Mouse (Mus musculus) CD4-positive, CD25-positive, alpha-beta regulatory T cell, adult 4 months (primary cell): ENCODE measurements around the gene Nat8f6. TPM values are rescaled to one million over a fixed set of nuclear protein-coding genes. Genes with fewer than 3 reads are reported as not detected.
"Not testable (repeated sequence)": the region's sequence is repeated elsewhere in the genome, so short reads cannot be mapped to it uniquely, and the experiment has no call there.

ENCODE experiments used
- ATAC-seq: one replicate; pipeline ENCODE4 v1.8.0; 2017
- polyA plus RNA-seq, 2 experiments: library from polyadenylated mRNA; unstranded; fragments of 100-300 nt; shearing (Covaris generic); gene quantifications; one replicate each; pipeline ENCODE4 v1.2.1; 2017

Nat8f6 gene
- not detected for polyA plus RNA-seq

DNA sequence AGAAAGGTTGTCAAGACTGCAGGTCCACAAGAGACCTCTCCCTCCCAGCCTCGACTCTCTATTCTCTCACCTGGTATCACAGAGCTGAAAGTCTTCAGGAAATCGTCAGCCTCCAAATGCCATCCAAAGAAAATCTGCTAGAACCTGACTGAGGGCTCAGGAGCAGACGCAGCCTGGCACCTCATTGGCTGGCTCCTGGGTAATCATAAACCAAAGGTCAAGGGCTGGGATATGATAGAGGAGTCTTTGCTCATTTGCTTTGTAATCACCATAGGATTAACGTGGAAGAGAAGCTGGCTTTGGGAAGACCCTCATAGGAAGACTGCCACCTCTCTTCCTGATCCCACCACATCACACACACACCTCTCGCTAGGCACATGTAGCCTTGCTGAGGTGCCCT lies at the start of gene Nat8f6, which contains the start of gene Nat8f5:
Nat8f6 (minus strand) TSS at position 118 of the 400 bp plus-strand sequence.
Nat8f5 (minus strand) TSS at position 136 of the 400 bp plus-strand sequence.
- ATAC-seq: no peak

GRCm38 (mm10) chr6:85869006-85869405 lies 48.3 kb upstream of the Nat8f6 start, which contains the start of gene Nat8f2:
TSS of gene Nat8f2 (minus strand) at chr6:85869158.
- not testable (repeated sequence) for ATAC-seq

DNA sequence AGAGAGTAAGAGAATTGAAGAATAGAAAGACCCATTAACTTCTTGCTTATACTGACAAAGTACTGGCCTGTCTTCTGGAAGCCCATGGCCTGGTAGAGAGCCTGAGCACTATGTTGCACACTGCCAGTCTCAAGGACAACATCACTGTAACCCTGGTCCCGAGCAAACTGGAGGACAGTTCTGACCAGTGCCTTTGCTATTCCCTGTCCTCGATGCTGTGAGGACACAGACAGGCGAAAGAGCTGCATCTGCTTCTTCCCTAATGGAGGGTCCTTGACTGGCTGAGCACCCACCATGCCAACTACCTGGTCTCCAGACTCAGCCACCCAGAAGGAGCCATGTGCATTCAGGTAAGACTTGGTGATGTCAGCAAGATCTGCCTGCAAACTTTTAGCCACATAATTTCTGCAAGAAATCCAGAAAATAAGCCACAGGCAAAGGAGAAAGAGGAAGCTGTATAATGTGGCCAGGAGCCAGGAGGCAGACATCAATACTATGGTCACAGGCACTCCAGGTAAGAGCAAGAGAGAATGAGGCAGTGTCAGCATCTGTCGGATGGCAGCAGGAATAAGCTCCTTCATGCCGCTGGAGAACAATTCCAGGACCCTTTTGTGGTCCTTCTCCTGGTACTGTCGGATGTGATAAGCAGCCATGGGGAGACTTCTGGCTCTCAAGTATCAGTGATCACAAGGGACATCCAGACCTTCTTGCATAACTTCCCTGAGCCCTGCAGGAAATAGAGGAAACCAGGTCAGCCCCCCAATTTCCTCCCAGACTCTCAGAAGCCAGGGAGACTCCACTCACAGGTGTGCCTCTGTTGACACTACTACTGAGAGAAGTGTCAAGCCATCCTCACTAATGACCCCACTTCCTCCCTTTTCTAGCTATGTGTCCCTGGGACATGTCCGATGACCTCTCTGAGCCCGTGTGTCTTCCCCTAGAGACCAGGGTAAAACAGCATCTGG lies 47.3 kb upstream of the Nat8f6 start:
- ATAC-seq: no peak

DNA sequence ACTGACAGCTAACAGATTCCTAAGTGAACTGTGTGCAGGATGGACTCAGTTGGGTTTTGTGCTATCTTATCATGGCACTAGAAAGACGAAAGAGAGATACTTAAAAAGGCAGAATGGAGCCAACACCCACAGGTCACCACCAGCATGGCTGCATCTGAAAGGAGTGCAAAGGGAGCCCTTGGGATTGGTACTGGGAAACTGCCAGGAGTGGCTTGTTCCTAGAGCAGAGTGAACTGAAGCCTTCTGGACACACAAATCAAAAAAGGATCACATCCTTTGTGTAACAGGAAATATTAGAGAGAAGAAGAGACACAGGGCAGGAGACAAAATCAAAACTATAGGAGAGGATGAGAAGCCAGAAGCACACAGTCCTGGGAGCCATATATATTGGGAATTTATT lies 46.2 kb upstream of the Nat8f6 start:
- not testable (repeated sequence) for ATAC-seq

DNA sequence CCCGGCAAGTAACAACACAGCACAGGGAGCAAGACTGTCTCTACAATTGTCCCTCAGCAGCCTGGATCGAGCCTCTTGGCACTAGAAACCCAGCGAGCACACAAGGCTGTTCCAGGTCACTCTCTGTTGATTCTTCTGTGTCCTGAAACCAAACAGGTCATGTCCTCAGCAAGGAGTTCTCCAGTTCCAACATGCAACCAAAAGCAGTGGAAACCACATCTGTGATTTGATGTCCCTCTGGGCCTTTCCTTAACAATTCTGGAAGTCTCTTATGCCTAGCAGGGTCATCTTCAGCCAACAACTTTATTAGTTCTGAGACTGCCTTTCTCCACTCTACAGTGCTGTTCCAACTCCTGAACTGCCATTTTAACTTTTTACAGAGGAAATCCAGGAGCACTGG lies 45.4 kb upstream of the Nat8f6 start:
- ATAC-seq: not testable (repeated sequence)

GRCm38 (mm10) chr6:85864900-85865639 lies 44.3 kb upstream of the Nat8f6 start:
- not testable (repeated sequence) for ATAC-seq

DNA sequence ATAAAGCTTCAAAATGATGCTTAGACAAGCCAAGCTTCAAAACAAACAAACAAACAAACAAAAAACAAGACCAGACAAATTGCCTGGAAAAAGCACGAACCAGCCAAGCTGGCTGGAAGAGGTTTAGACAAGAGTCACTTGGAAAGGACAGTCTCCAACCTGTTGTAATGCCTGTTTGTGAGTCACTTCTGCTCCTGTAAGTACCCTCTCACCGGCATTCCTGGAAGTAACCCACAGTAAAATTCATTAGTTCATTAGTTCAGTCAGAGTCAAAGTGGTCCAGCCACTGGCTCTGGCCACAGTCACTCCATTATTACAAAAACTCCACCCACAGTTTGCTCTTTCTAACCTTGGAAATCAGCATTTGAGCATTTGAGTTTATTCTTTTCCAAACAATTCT lies 43.1 kb upstream of the Nat8f6 start:
- no peak for ATAC-seq

DNA sequence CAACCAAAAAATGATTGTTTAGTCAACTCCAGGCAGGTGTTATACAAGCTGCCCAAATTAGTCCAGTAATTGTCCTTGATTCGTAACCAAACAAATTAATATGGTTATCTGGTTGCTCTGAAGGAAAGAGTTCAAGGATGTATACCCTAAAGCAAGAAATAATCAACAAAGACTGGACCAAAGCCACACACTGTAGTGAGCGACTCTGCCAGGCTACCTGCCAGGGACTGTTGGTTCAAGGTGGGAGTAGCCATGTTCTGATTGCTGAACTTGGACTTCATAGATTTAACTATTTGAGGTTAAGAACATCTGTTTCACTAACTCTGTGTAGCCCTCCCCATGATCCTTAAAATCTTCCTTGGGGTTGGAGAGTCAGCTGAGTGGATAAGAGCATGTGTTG lies 42.4 kb upstream of the Nat8f6 start:
- no peak for ATAC-seq

GRCm38 (mm10) chr6:85862565-85862964 lies 41.8 kb upstream of the Nat8f6 start:
- no peak for ATAC-seq

DNA sequence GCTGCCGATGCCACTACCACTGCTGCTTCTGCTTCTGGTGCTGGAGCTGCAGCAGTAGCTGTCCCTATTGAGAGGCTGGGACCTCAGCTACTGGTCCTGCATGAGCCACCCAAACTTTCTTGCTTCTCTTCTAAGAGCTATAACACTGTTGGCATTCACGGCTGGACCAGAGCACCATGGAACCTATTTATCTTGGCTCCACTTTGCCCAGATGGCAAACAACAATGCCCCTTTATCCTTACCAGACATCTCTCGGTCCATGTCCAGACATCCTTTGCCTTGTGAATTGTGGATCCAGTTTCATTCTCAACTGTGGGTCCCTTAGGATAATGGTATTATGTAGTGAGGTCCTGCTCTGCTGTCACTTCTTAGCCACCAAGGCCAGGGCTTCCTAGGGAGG lies 40.5 kb upstream of the Nat8f6 start:
- no peak for ATAC-seq

DNA sequence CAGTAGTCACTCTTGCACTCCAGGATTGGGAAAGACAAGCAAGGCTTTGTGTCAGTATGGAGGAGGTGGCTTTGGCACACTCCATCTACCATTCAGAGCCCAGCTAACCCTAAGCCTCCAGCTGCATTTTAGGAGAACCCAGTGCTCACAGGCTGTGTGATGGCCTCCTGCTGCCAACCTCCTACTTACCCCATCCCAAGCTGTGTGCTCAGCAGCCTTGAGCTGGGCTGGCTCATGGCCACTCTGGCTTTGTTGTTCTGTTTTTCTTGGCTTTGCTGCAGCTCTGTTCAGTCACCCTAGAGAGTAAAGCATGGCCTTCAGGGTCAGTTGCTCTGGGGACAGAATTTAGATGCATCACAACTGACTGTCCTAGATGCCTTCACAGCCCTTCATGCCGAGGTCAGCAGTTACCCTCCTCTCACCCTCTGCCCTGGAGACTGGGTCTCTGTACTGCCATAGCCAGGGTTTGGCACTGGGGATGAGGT lies 35.5 kb upstream of the Nat8f6 start:
- ATAC-seq: no peak

- no peak for ATAC-seq
These were observed 32.7 kb upstream of the Nat8f6 start for GRCm38 (mm10) chr6:85853481-85853880.

DNA sequence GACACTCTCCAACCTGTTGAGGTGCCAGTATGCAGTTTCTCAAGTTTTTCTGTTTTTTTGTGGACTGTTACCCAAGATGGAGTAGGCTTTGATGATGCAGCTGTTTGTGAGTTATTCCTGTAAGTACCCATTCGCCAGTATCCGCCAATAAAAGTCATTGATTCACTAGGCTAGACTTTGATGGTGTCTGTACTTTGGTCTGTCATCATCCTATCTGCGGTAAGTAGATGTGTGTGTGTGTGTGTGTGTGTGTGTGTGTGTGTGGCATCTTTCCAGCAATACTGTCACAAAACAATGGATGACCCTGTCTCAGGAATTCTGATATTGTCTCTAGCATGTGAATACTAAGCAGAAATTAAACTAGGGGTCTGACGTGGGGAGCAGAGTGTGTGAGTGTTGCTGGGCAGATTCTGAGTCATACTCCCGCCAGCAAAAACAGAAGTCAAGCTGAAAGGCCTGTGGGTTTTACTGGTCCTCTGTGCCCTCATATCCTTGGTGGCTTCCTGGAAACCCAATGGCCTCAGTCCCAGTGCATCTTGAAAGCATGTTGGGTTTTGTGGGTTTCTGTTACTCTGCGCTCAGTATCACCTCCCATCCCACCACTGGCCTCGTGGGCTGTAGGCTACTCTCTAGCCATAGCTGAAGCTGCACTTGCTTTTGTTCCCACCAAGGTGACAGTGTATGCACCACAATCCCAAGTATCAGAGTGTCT lies 30.5 kb upstream of the Nat8f6 start:
- ATAC-seq: no peak

DNA sequence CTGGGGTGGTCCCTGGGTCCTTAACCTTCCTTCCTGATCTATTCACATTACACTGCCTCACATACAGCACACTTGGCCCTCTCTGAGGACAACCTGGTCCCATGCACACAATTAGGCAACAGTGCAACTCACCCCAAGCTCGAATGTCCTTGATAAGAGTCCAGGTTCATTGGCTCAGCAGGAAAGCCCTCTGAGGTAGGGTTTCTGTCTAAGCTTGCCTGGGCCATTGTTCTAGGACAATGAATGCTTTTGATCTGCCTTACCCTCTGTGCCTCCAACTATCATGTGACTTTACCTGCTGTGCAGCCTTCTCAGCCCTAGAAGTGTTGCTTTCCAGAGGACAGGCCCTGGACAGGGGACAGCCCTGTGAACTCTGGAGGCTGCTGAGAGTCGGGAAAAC lies 28.5 kb upstream of the Nat8f6 start:
- ATAC-seq: no peak

DNA sequence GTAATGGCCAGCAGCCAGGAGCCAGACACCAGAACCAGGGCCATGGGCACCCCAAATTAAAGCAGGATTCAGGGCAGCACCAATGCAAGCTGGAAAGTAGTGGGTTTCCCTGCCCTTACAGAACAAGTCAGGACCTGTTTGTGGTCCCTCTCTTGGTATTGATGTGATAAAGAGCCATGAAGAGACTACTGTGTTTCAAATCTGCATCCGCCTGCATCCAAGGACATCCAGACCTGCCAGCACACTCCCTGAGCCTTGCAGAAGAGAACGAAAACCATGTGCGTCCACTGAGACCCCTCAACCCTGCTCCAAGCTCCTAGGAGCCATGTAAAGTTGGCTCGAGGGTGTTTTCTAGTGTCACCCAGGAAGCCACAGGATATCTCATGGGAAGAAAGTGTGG lies 27.4 kb upstream of the Nat8f6 start:
- no peak for ATAC-seq

GRCm38 (mm10) chr6:85846921-85847320 lies 26.2 kb upstream of the Nat8f6 start:
- ATAC-seq: no peak

DNA sequence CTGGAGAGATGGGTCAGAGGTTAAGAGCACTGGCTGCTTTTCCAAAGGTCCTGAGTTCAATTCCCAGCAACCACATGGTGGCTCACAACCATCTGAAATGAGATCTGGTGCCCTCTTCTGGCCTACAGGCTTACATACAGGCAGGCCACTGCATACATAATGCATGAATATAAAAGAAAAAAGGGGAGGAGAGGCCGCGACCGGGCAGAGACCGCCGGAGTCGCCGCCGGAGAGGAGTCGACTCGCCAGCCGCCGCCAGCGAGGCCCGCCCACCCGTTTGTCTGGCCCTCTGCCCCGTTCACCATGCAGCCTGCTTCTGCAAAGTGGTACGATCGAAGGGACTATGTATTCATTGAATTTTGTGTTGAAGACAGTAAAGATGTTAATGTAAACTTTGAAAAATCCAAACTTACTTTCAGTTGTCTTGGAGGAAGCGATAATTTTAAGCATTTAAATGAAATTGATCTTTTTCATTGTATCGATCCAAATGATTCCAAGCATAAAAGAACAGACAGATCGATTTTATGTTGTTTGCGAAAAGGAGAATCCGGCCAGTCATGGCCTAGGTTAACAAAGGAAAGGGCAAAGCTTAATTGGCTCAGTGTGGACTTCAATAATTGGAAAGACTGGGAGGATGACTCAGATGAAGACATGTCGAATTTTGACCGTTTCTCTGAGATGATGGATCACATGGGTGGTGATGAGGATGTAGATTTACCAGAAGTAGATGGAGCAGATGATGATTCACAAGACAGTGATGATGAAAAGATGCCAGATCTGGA lies 23.1 kb upstream of the Nat8f6 start:
- not testable (repeated sequence) for ATAC-seq

GRCm38 (mm10) chr6:85839982-85840381 lies 19.2 kb upstream of the Nat8f6 start:
- no peak for ATAC-seq

DNA sequence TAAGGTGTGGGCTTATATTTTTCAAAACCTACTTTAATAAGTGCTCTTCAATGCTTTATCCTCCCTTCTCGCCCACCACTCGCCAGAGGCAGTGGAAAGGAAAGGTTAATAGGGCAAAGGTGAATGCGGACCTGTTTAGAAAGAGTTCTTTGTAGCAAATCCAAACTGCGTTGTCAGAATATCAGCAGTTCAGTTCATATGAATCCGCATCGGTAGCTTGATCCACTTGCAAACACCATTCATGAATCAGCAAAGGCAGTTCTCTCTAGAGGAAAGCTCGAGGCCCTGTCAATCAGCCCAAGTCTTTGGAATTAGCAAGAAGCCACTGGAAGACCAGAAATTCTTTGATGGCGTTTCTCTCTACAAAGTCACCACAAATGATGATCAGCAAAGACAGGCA lies 17.9 kb upstream of the Nat8f6 start:
- ATAC-seq: no peak

DNA sequence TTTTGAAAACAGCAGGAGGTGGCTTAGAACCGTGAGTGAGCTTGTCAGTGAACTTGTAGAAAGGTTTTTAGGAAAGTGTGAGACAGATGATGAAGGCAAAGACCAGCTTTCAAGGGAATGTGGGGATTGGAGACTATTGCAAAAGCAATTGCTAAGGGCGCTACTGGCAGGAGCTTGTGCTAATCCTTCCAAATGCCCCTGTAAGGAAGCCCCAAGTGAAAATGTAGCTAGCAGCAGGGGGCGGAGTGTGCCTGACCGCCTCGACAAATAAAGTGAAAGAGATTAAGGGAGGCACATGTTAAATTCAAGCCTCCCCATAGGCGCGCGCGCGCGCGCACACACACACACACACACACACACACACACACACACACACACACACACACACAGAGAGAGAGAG lies 16.6 kb upstream of the Nat8f6 start:
- not testable (repeated sequence) for ATAC-seq

DNA sequence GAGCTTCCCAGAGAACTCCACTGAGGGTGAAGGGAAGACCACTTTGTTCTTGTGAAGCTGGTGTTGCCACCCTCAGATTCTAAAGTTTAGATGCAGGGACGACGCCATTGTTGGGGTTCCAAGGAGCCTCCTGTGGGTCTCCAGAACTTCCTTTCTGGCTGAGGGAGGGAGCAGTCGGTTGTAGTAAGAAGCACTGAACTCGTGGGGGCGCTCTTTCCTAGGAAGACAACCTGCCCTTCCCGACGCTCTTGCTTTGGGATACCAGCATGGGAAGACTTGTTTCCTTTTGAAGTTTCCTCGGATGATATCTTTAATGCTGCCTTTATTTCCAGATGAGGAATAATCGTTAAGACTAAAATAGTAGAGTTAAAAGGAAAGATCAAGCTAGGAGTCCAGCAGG lies 16.1 kb upstream of the Nat8f6 start:
- ATAC-seq: not testable (repeated sequence)

DNA sequence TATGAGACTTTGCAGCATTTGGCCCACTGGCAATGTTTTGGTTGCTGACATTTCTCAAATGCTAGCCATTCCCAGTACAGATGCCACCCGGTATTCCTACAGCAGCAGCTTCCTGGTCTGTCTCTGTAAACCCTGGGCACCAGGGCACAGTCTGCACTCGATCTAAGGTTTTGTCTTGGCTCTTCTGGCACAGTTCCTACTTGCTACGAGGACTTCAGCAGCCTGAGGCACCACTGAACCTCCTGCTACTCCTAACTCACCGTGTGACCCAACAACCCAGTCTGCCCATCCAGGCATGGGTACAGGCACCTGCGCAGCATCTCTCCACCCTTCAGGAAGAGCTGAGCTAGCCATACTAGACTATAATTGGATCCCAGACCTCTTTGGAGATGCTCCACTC lies 15.3 kb upstream of the Nat8f6 start:
- not testable (repeated sequence) for ATAC-seq
